Mouse (Mus musculus) embryo, embryonic 11 days (tissue): ENCODE results near the gene D930007J09Rik.

Experiments
- DNase-seq: peaks from one replicate; pipeline ENCODE4 v3.0.0-alpha.2; 2015

D930007J09Rik gene

DNA sequence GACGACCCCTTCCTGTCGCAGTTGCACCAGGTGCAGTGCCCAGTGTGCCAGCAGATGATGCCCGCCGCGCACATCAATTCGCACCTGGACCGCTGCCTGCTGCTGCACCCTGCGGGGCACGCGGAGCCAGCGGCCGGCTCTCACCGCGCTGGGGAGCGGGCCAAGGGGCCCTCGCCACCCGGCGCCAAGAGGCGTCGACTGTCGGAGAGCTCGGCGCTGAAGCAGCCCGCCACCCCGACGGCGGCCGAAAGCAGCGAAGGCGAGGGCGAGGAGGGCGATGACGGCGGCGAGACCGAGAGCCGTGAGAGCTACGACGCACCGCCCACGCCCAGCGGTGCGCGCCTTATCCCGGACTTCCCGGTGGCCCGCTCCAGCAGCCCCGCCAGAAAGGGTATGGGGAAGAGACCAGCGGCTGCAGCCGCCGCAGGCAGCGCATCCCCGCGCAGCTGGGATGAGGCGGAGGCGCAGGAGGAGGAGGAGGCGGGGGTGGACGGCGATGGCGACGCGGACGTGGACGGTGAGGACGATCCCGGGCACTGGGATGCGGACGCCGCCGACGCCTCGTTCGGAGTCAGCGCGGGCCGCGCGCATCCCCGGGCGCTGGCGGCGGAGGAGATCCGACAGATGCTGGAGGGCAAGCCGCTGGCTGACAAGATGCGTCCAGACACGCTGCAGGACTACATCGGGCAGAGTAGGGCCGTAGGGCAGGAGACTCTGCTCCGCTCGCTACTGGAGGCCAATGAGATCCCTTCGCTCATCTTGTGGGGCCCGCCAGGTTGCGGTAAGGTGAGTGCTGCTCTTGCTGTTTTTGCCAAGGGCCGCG is at the start of gene D930007J09Rik:
TSS of gene D930007J09Rik (minus strand) at position 591 of the 823 bp plus-strand sequence.
- DNase-seq = peak; percentile 66

DNA sequence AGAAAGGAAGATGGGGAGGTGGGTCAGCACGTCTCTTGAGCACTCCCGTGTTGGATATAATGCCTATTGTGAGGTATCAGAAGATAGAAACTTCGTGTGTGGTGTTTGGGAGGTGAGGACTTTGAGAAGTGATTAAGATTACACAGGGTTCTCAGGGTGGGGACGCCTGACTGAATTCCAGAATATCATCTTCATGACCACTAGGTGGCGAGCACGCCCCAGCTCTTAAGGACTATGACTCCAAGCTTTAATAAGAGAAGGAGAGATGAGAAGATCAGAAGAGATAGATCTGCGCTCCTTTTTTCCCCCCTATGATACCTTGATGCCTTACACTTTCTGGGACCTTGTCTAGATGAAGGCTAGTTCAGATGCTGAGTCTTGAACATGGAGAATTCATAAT is 49.3 kb upstream of the D930007J09Rik start:
- peak; percentile 75 for DNase-seq

DNA sequence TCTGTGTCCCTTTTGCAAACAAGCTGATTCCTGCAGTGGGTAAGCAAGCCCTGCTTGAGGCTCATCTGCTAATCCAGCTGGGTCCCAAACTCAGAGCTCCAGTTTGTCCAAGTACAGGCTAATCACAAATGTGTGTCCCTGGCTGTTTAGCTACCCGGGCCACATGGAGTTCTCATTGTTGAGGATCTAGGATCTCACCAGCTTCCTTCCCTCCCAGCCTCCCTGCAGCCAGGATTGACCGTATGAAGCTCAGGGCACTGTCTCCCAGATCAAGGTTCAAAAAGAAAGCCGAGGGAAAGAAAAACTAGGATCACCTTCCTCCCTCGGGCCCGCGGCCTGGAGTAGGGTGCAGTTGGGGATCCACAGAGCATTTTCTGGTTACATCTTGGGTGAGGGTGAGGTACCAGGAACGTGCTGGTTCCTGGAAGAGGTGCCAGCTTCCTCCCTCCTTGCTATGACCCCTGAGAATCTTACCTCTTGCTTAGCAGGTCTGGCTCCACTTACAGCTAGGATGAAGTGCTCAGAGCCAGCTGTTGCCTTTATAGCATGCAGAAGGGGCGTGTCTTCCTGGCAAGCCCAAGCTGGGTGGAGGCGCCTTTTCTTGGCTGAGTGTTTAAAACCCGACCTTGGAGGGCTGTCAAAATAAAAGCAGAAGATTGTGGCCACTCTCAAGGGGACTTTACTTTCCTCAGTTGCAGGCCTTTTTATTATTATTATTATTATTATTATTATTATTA is 48.2 kb upstream of the D930007J09Rik start, which contains the start of gene Serpinb1a:
TSS of gene Serpinb1a (minus strand) at position 518 of the 737 bp plus-strand sequence.
- DNase-seq = peak; percentile 28

DNA sequence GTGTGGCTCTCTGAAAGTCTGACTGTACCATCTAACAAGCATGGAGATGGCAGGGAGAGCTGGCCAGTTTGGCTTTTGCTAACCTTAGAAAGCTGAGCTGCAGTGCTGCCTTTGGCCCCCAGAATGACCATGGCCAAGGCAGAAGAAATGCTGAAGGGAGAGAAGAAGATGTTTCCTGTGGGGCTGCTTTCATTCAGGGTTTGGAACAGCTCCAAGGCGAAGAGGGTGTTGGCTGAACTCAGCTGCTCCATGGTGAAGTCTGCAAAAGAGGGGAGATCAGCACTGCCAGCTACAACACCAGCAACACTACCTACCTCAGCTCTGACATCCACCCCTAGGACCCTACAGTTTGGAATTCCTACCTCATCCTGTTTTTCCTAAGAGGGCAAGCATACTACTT is 47.5 kb upstream of the D930007J09Rik start:
- no peak for DNase-seq

DNA sequence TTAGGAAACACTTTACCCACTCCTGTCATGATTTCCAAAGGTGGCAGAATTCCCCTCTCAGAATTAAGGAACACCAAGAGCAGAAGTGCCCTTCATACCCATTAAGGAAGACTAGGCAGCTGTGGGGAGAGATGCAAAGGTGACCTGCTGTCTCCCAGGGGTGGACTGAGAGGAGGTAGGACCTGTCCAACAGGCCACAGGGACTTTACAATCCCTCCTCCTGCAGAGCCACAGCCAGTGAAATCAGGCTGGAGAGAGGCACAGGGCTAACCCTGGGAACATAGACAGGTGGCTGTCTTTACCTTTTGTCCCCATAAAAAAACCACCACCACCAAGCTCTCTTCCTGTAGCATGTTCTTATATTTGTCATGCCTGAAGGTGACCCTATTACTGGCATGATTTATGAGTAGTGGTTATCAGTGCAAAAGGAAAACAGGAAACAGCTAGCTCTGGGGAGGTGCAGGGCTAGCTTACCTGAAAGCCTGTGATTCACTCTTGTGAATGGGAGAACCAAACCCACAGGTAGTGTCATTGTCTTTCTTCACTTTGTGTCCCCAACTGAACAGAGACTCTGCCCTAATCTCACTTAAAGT is 47.0 kb upstream of the D930007J09Rik start:
- no peak for DNase-seq

DNA sequence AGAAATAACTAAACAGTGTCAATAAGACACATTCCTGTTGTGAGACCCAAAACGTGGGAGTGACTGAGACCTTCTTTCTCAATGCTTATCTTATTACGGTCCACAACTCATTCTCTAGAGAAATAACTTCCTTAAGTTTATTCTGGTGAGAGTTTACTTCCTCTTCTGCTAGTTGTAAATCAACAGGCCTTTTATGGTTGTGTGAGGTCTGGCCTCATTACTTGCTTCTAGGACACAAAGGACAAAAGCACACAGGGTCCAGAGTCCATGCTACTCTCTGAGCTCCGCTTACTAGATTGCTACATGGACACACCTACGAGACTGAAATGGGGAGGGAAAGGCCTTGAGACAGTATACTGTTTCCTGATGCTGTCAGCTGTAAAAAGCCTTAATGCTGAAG is 46.4 kb upstream of the D930007J09Rik start:
- DNase-seq = no peak

DNA sequence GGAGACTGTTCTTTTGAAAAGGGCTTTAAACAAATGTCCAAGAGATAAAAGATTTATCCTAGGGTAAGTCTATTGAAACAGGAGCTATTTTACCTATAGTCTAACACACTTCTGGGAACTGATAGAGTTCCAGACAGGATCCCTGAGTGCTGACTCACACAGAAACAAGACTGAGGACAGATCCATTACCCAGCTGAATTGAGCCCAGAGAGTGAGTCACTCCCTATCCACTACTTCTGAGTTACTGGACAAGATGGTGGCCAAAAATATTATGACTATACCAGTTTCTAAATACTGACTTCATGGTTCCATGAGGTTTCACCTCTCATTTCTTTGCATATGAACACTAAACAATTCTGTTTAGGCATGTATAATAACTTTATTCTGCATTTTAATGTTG is 43.6 kb upstream of the D930007J09Rik start:
- DNase-seq = no peak

DNA sequence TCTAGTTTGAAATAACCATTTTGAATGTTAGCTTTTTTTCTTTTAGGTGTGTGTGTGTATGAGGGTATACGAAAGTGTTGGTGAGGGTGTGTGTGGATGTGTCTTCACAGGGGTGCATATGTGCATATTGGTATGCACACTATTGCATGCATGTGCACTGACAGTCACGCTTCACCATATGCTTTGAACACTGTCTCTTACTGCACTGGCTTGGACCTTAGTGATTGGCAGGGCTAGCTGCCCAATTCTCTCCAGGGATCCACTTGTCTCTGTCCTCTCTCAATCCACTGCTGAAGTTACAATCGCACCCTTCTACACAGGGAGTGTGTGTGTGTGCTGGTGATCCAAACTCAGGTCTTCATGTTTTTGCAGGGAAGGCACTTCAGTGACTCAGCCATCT is 38.7 kb upstream of the D930007J09Rik start:
- no peak for DNase-seq

DNA sequence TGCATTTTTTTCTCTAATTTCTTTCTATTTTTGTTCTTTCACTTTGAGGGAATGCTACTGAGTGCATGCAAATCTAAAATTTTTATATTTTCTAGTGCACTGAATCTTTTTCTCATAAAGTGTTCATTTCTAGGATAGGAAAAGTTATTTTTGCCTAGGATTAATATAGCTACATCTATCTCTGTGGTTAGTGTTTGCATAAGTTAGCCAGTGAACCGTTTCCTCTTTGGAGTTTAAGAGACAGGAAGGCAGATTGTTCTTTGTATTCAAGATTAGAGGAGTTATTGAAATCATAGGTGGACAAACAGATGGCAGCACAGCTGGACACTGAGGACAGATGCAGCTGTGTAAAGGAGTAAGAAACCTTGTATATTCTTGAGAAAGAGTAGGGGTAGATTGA is 36.7 kb upstream of the D930007J09Rik start:
- DNase-seq = no peak

DNA sequence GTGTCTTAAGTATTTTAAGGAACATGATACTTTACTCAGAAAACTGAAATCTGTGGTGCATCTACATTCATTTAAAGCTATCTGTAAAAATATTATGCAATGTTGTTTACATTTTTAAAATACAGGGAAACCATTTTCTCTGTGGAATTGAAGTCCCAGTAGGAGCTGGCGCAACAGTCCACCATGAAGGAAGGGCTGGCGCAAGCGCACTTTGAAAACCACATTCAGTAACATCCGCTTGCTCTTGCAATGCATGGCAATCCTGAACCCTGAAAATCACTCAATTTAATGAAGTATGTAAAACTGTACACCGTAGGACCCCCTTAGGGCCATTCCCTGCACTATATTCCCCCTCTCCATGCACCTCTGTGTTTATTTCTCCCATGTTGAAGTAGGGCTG is 31.9 kb upstream of the D930007J09Rik start:
- no peak for DNase-seq

DNA sequence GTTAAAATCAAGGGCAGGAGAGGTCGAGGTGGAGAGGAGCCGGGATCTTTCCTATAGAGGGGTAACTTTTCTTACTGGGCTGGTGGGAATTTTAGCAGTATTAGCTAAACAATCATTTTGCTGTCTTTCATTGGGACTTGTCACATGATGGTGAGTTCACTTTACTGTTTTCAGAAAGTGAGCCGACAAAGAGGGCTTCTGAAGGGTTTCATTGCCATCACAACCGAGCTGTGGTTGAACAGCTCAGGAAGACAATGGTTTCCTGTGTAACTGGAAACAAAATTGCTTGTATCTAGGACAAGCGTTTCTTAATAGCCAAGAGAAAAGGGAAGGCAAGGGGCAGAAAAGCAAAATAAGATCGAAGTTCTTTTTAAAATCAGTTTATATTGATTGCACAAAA is 30.6 kb upstream of the D930007J09Rik start:
- DNase-seq = no peak

DNA sequence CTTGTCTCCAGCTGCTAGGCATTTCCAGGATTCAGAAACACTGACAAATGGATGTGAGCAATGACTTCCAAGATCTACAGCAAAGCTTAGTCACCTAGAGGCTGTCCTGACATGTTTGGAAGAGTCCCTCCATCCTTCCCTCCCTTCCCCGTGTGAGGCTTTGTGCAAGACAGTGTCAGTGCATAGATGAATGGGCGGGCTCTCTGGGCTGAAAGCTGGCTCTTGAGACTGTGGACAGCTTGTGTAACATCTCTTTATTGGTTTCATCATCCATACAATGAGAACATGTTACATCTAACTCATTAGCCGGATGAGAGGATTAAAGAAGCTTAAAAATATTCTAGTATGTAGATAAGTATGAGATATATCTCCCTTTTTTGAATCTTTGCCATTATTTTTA is 30.1 kb upstream of the D930007J09Rik start:
- DNase-seq = no peak

DNA sequence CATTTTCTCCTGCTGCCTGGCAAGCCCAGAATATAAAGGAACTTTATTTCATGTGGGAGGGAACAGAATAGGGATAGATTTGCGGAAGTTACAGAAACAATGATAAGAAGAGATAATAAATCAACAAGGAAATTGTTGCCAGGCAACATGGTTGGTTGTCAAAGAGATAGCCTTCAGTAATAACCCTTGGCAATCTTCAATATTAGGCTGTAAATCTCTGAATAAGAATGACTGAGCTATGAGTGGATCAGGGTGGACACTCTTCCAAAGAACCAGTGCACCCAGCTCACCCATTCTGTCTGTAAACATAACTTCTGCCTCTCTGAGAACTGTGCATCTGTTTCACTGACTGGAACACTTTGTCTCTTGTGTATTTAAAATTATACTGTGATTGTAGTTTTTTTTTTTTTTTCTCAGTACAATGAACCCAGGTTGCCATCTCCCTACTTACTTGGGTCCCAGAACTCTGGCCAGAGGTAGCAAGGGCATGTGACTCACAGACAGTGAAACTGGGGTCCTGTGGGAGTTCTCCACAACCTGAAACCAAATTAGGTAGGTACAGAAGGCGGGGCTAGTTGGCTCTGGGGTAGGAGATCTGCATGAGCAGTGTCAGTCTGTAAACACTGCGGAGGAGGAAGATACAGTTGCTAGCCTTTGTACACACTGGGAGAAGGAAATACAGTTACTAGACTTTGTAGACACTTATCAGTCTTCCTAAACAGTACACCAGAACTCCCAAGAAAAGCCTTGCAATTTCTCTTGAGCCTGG is 29.0 kb upstream of the D930007J09Rik start:
- no peak for DNase-seq

DNA sequence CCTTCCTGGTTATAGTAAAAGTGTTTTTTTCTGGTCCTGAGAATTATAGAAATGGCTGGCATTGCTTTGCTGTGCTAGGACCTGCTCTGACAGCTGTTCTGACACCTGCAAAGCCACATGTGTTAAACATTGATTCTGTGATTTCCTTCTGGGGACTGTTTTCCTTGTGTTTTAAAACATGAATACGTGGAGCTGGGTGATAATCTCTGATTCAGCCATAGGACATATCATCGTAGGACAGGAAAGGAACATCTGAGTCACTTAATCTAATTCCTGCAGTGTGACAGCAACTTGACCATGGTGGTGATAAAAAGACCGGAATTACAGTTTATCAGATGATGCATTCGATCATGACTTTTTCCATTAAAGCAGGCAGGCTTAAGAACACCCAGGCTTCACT is 26.2 kb upstream of the D930007J09Rik start:
- no peak for DNase-seq

DNA sequence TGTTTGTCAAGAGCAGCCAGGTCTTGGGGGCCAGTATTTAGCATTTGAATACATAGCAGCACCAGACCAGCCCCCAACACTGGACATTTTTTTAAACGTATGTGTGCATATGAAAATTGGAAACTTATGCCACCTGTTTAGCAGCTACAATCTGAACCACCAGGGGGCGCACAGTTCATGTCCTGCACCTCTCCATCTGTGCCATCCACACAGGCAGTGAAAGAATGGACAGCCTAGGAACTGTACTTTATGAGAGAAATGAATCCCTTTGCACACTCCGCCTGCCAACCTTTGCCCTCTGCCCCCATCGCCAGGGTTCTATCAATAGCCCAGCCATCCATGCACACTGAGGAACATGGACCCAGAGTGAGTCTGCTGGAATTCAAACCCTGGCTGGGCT is 25.3 kb upstream of the D930007J09Rik start:
- DNase-seq = peak; percentile 66

DNA sequence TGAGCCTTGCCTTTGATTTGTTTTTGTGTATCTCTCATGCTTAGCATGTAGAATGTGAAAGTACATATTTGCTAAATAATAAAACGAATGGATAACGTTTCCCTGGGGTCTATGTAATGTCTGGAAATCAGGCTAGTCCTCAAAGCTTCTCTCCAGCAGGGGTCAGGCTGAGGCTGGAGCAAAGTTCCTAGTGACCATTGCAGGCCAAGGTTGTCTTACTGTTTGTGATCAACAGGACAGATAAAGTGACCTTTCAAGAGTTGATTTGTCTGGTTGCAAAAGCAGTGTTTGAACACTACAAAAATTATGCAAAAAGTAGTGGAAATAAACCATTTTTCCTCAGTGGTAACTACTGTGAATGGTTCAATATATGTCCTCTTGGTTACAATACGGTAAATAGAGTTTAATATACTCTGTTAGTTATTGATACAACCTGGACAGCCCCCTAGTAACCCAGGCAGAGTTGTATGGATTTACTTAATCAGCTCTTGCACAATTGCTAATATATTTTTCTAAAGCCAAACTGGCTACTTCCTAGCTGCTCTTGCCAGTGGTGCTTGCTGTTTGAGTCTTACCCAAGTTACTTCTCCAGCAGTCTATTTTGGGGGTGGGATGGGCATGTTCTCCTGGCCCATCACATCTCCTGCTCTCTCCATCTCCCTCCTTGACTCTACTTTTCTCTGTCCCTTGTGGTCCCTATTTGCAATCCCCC is 24.6 kb upstream of the D930007J09Rik start:
- no peak for DNase-seq

DNA sequence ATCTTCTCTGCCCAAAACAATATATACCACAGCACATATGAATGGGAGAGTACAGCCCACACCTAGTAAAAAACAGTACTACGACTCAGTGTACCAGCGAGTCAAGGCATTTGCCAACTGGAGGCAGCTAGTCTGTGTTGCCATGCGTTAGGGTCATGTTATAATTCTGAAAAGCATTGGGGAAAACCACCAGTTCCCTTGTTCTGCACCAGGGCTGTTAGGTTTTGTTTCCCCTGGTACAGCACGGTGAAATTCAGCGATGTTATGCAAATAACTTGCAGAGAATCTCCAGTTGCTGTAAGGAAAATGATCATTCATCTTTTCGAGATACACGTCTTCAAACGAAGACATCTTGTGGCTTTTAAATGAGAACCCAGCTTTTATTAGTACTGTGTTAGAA is 22.9 kb upstream of the D930007J09Rik start:
- DNase-seq = no peak

DNA sequence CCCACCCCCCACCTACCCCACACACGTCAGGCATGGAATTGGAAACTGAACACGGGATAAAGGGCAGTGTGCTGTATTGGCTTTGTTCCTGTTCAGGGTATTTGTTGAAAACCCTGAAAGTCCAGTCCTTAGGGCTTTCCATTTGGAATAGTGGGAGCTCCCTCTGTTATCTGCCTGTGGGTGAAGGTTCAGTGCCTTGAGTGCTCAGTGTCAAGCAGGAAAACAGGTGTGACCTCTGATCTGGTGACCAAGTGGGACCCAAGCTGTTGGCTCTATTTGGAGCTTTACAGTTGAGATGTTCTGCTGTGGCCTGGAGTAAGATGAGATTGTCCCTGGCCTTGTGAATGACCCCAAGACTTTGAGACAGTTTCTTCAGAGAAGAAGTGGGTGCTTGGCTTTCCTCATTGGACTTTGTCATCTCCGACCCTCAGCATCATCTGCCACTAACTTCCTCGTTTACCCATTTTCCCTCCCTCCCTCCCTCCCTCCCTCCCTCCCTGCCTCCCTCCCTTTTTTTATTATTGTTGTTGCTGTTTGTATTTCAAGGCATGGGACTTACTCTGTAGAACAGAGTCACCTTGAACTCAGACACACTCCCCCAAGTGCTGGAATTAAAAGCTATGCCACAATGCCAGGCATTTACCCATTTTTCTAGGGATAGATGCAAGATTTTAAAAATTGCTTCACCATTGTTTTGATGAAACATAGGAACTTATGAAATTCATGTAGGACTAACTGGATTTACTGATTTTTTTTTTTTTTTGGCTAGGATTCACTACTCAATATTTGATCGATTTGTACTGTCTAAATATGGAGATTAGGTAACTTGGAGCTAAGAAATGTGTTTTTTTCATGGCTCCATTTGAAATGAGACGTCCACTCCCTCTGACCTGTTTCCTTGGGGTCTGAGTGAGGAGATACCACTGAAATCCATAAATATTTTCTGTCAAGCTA is 22.0 kb upstream of the D930007J09Rik start:
- no peak for DNase-seq

DNA sequence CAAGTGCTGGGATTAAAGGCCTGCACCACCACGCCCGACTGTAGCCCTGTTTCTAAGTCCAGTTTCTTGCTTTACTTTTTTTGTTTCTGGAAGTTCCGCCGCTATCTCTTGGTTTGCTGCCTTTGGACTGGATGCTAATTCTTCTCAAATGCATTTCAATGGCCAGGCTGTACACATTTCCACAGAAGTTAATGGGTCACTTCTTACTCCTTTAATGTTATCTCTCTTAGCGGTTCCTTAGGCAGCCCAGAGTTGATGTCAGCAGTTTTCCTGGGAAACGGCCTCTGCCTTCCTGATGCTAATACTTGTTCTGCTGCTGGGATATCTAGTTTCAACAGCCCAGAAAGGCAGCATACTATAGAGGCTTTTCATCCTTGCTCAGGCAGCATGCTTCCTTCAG is 20.5 kb upstream of the D930007J09Rik start:
- DNase-seq = no peak

DNA sequence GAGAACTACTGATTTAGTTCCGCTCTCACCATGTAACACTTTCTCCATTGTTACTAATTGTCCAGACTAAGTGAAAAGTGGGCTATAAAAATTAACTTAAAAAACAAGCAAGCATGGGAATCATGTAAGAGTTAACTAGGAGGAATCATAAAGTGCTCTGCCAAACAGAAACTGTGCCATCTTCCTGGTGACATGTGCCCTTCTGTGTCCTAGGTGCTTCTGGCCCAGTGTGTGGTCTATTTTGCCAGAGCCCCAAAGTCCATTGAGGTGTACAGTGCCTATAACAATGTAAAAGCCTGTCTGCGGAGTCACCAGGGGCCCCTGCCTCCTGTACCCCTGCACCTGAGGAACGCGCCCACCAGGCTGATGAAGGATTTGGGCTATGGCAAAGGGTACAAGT is 19.0 kb upstream of the D930007J09Rik start:
- no peak for DNase-seq

DNA sequence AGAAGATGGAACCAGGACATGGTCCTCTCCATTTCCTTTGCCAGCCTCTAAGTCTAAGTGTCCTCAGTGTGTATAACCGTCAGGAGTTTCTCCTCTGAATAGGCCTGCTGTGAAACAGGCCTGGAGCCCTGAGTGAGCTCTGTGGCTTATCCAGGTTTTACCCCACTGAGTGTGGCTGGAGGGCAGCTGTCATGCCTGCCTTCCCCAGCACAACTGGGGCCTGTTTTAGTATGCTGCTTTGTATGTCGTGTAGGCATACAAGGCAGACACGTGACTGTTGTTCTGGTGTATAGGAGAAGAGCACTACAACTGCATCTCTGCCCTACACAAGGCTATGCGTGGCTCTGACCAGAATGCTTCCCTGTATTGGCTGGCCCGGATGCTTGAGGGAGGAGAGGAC is 17.3 kb upstream of the D930007J09Rik start:
- DNase-seq = no peak
